Mouse (Mus musculus) G1E (cell line): ENCODE data around the gene Tstd3.

Experiments
- CTCF ChIP-seq: IDR thresholded peaks from 2 replicates; pipeline ENCODE4 v1.5.1; 2012; ENCODE audit warnings: low read depth, low read length, inconsistent platforms, mixed read lengths
- POLR2AphosphoS5 ChIP-seq: IDR thresholded peaks from 2 replicates; pipeline ENCODE4 v1.6.1; 2012; ENCODE audit warnings: low read depth, low read length, inconsistent platforms; ENCODE audit not compliant: insufficient replicate concordance
- TAL1 ChIP-seq: conservative IDR thresholded peaks from 2 replicates; pipeline ENCODE4 v1.6.1; 2012; ENCODE audit warnings: low read depth, low read length, inconsistent platforms, mixed read lengths

DNA sequence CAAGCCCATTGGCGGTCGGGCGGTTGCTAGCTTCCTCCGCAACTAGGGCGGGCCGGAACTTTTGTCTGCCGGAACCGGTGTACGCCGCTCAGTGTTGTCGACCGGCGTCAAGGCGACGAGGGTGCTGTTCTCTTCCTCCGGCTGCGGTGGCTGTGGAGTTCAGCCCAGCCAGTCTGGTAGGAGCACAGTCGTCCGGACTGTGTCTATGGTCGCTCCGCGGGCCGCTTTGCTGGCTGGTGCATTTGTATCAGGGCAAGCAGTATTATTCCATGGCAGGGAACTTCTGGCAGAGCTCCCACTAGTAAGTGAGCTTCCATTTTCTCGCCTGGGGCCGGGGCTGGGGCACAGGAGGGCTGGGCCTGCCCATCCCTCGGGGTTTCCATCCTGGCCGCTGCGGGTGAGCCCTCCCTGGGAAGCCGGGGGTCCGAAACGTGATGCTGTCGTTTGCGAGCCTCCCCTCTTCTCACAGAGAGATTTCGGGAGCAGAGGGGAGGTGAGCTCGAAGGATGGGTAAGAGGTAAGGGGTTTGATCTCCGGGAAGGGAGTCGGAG is 39.3 kb downstream of the Tstd3 start, which contains the start of gene Ccnc:
- no peak for TF ChIP-seq CTCF
- TF ChIP-seq POLR2AphosphoS5: no peak
- TF ChIP-seq TAL1: no peak
